In genomic region chr4:105206995-105207394, GRCm38 (mm10) we compare ENCODE assay signal across 8 mouse cellular contexts. TPM values are rescaled to one million over a fixed set of nuclear protein-coding genes. Genes with fewer than 3 reads are reported as not detected.
A peak's percentile ranks its signal among the peaks of the same experiment; 100 is the strongest.
DNase-seq lines count a peak whose midpoint lies in the region; ATAC-seq lines count a peak whose summit lies in the region.

No protein-coding gene starts in this region.

- H3K36me3 ChIP-seq in forebrain, embryonic 10.5 days (replicated peaks): peaks cover 88% of the 10 kb centered on the region
- no peaks in the 10 kb centered on the region for H3K36me3 ChIP-seq in forebrain, embryonic 16.5 days (ENCODE audit: control insufficient read depth, insufficient read depth)
- peaks cover 31% of the 10 kb centered on the region for H3K36me3 ChIP-seq in lung, embryonic 15.5 days
- peaks cover 31% of the 10 kb centered on the region for H3K36me3 ChIP-seq in neural tube, embryonic 13.5 days

- intact Hi-C loops in left cerebral cortex, postnatal 25 days (cut with DNase I): no loop called here

- WGBS in forebrain, embryonic 10.5 days: 70% methylated on average over 8 of the region's 8 CpGs
- 38% methylated on average over 8 of the region's 8 CpGs for WGBS in forebrain, embryonic 16.5 days
- 36% methylated on average over 8 of the region's 8 CpGs for WGBS in lung, embryonic 15.5 days
- 47% methylated on average over 8 of the region's 8 CpGs for WGBS in neural tube, embryonic 13.5 days

- H3K4me2 ChIP-seq in forebrain, embryonic 16.5 days (ENCODE audit: low read length): no peak overlapping the region
- no peak overlapping the region for H3K4me2 ChIP-seq in lung, embryonic 15.5 days
- no peak overlapping the region for H3K4me2 ChIP-seq in neural tube, embryonic 13.5 days

- peak overlapping the region; percentile 75 for H3K27ac ChIP-seq in forebrain, embryonic 10.5 days
- no peak overlapping the region for H3K27ac ChIP-seq in forebrain, embryonic 16.5 days (ENCODE audit: low read length)
- peak overlapping the region; percentile 41; the same call in 1 of the 2 replicates for H3K27ac ChIP-seq in lung, embryonic 15.5 days
- 0 out of 2 replicates have a peak overlapping the region, but pooled peaks have one; percentile 9 for H3K27ac ChIP-seq in neural tube, embryonic 13.5 days (replicated peaks)

- no peaks in the 10 kb centered on the region for H3K27me3 ChIP-seq in forebrain, embryonic 10.5 days (ENCODE audit: poor library complexity, severe bottlenecking)
- H3K27me3 ChIP-seq in forebrain, embryonic 16.5 days (replicated peaks; ENCODE audit: control insufficient read depth, insufficient read depth, low read length): no peaks in the 10 kb centered on the region
- no peaks in the 10 kb centered on the region for H3K27me3 ChIP-seq in lung, embryonic 15.5 days
- no peaks in the 10 kb centered on the region for H3K27me3 ChIP-seq in neural tube, embryonic 13.5 days

- ATAC-seq in forebrain, embryonic 16.5 days: no peak
- ATAC-seq in lung, embryonic 15.5 days (ENCODE audit: borderline replicate concordance, extremely low read depth, low FRiP score, low TSS enrichment): peak; percentile 54; the same call in 1 of the 2 replicates
- ATAC-seq in hematopoietic stem cell, adult 5-6 weeks (replicated peaks in 1 of 2; ENCODE audit: insufficient read depth in 1 of 2, low FRiP score in 2 of 2, low TSS enrichment in 1 of 2, low read depth in 1 of 2, poor library complexity in 2 of 2, severe bottlenecking in 2 of 2): peak; percentile 63 to 79
- ATAC-seq in neural tube, embryonic 13.5 days (ENCODE audit: low read depth): no peak

- no peak for DNase-seq in forebrain, embryonic 10.5 days (ENCODE audit: extremely low spot score, low spot score)
- DNase-seq in lung, postnatal 14 days: no peak
- DNase-seq in left cerebral cortex, adult 11 months (ENCODE audit: low spot score): no peak
- DNase-seq in left cerebral cortex, postnatal 25 days (ENCODE audit: low spot score in 2 of 2): no peak

- peaks cover 64% of the 10 kb centered on the region for H3K4me1 ChIP-seq in forebrain, embryonic 10.5 days
- H3K4me1 ChIP-seq in forebrain, embryonic 16.5 days (replicated peaks; ENCODE audit: control insufficient read depth, insufficient read depth, low read length): peaks cover 41% of the 10 kb centered on the region
- H3K4me1 ChIP-seq in lung, embryonic 15.5 days: peaks cover 55% of the 10 kb centered on the region
- peaks cover 47% of the 10 kb centered on the region for H3K4me1 ChIP-seq in neural tube, embryonic 13.5 days (replicated peaks)

- H3K9ac ChIP-seq in forebrain, embryonic 16.5 days (replicated peaks; ENCODE audit: low read depth, low read length): no peak overlapping the region
- no peak overlapping the region for H3K9ac ChIP-seq in lung, embryonic 15.5 days
- H3K9ac ChIP-seq in neural tube, embryonic 13.5 days: no peak overlapping the region

- no peaks in the 10 kb centered on the region for H3K9me3 ChIP-seq in forebrain, embryonic 10.5 days
- H3K9me3 ChIP-seq in forebrain, embryonic 16.5 days (ENCODE audit: control insufficient read depth, low read length): no peaks in the 10 kb centered on the region
- no peaks in the 10 kb centered on the region for H3K9me3 ChIP-seq in lung, embryonic 15.5 days
- H3K9me3 ChIP-seq in neural tube, embryonic 13.5 days: no peaks in the 10 kb centered on the region

- no peak overlapping the region for H3K4me3 ChIP-seq in forebrain, embryonic 10.5 days
- no peak overlapping the region for H3K4me3 ChIP-seq in forebrain, embryonic 16.5 days (replicated peaks; ENCODE audit: low read length)
- no peak overlapping the region for H3K4me3 ChIP-seq in lung, embryonic 15.5 days
- no peak overlapping the region for H3K4me3 ChIP-seq in neural tube, embryonic 13.5 days

RNA-seq across cellular contexts. Expression of gene Plpp3, which starts 49.8 kb away (rescaled TPM):
- polyA plus RNA-seq in forebrain, embryonic 10.5 days (2016; fragmentation: Nextera tagmentation; extraction: Ambion mirVana): 57.2 and 59.4 TPM in 2 replicates
- polyA plus RNA-seq in forebrain, embryonic 16.5 days (2015; fragmentation: Nextera tagmentation; extraction: Ambion mirVana): 67.7 and 76.8 TPM in 2 replicates
- polyA plus RNA-seq in lung, embryonic 15.5 days (2015; fragmentation: Nextera tagmentation; extraction: Ambion mirVana): 78.4 and 85.4 TPM in 2 replicates
- total RNA-seq in hematopoietic stem cell, adult 5-6 weeks (2017): 0.81 and 1.1 TPM in 2 replicates
- 70.9 and 78.5 TPM in 2 replicates for polyA plus RNA-seq in neural tube, embryonic 13.5 days (2015; fragmentation: Nextera tagmentation; extraction: Ambion mirVana)
- 100 to 1,000 TPM; 163 to 170 TPM for total RNA-seq in left cerebral cortex, postnatal 25 days (2021)

Comparison
In these comparisons a context has a peak if more than half of its experiments do, and no peak if none do; other contexts are left out.
1. ATAC-seq: peak in lung, embryonic 15.5 days (single experiment) and hematopoietic stem cell, adult 5-6 weeks (2 of 2); none in forebrain, embryonic 16.5 days (single experiment) and neural tube, embryonic 13.5 days (single experiment).